Mouse (Mus musculus) forebrain, embryonic 16.5 days (tissue): ENCODE measurements around the gene Col4a3bp. TPM values are rescaled to one million over a fixed set of nuclear protein-coding genes. Genes with fewer than 3 reads are reported as not detected.

Experiments
- ATAC-seq: fragments of 200-750 bp; cut with Nextera tagmentation; 2 replicates; pipeline ENCODE4 v1.8.0; 2017; ENCODE audit warnings: mild to moderate bottlenecking, moderate library complexity
- H3K27ac ChIP-seq: fragments of 300-500 bp; sonication (generic); 2 replicates; pipeline ENCODE4 v1.5.1; 2014; ENCODE audit warnings: low read length, control low read depth
- H3K27me3 ChIP-seq: fragments of 300-500 bp; sonication (generic); replicated peaks from 2 replicates; pipeline ENCODE4 v1.6.1; 2014; ENCODE audit warnings: low read length; ENCODE audit not compliant: control insufficient read depth, insufficient read depth
- H3K36me3 ChIP-seq: fragments of 300-500 bp; sonication (generic); 2 replicates; pipeline ENCODE4 v1.6.1; 2014; ENCODE audit not compliant: control insufficient read depth, insufficient read depth
- H3K4me1 ChIP-seq: fragments of 300-500 bp; sonication (generic); replicated peaks from 2 replicates; pipeline ENCODE4 v1.6.1; 2014; ENCODE audit warnings: low read length; ENCODE audit not compliant: control insufficient read depth, insufficient read depth
- H3K4me2 ChIP-seq: fragments of 300-500 bp; sonication (generic); 2 replicates; pipeline ENCODE4 v1.6.1; 2014; ENCODE audit warnings: mild to moderate bottlenecking, low read length, control low read depth
- H3K4me3 ChIP-seq: fragments of 300-500 bp; sonication (generic); replicated peaks from 2 replicates; pipeline ENCODE4 v1.5.1; 2014; ENCODE audit warnings: mild to moderate bottlenecking, low read length, control low read depth
- H3K9ac ChIP-seq: fragments of 300-500 bp; sonication (generic); replicated peaks from 2 replicates; pipeline ENCODE4 v1.6.1; 2014; ENCODE audit warnings: low read depth, low read length, control low read depth
- H3K9me3 ChIP-seq: fragments of 300-500 bp; sonication (generic); 2 replicates; pipeline ENCODE4 v1.6.1; 2016; ENCODE audit warnings: low read length; ENCODE audit not compliant: control insufficient read depth
- WGBS: fragments of 180-500 bp; shearing (Covaris S2); extraction: QIAGEN DNeasy Blood & Tissue Kit; methylation state at CpG from one replicate; pipeline ENCODE4 v1.1.7; 2014; 5-methylcytosine and 5-hydroxymethylcytosine counted together
- polyA plus RNA-seq: library from polyadenylated mRNA; unstranded; fragments of >200 nt; fragmentation: Nextera tagmentation; extraction: Ambion mirVana; gene quantifications from 2 replicates; pipeline ENCODE4 v1.2.1, GENCODE M21; 2015

Col4a3bp gene
- polyA plus RNA-seq, 1 experiment from 2014 or later: 9.6 TPM

DNA sequence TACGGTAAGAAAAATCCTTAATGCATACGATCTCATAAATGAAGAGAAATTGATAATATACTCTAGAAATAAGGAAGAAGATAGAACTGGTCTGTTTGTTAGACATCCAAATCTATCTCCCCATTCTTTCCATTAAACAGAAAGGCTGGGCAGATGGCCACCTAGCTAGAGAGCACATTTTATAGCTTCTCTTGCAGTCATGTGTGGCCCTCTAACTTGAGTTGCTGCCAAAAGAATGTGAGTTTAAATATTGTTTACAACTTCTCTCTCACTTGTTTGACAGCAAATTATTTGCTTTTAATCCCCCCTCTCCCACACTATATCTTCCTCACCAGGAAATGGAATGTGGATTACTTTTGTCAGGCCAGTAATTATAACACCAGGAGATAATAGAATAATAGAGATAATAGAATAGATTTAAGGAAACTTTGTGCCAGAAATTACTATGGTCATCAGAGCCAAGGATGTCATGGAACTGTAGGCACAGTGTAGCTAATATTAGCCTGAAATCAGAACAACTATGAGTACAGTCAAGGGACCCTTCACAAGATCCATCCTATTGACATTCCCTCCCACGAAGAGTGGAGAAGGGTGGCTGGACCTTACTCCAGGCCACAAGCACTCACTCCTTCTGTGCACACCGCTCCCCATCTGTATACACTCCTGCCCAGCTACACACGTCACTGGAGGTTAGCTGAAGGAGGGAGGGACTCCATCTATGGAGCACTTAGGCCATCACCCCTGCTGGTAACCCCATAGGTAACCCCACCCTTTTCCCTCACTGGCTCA is 28.1 kb upstream of the Col4a3bp start:
- H3K9ac ChIP-seq: no peak overlapping the region
- H3K4me1 ChIP-seq: no peaks in the 10 kb centered on the region
- no peak for ATAC-seq
- 87% methylated on average over 5 of the region's 5 CpGs for WGBS
- H3K27me3 ChIP-seq: no peaks in the 10 kb centered on the region
- no peak overlapping the region for H3K27ac ChIP-seq
- H3K4me2 ChIP-seq: no peak overlapping the region
- H3K9me3 ChIP-seq: no peaks in the 10 kb centered on the region
- H3K36me3 ChIP-seq: no peaks in the 10 kb centered on the region
- H3K4me3 ChIP-seq: no peak overlapping the region

DNA sequence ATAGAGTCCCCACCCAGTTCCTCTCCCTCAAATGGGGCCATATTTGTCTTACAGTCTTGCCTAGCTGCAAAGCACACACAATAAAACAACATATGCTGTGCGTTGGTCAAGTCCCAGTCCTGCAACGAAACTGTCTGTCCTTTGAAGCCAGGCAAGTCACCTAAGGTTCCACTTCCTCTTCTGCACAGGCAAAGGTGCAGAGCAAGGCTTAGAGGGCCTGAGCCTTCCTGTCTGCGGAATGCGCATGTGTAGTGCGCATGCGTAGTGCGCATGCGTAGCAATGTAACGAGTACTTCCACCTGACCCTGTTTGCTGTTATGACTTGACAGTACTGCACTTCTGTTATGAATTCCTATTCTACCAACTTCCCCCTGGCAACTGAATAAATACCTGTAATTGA is 26.2 kb upstream of the Col4a3bp start:
- Histone ChIP-seq H3K4me2 (no peak overlapping the region), H3K4me1 (no peaks in the 10 kb centered on the region), H3K9ac (no peak overlapping the region), H3K9me3 (no peaks in the 10 kb centered on the region), H3K27me3 (no peaks in the 10 kb centered on the region), H3K4me3 (no peak overlapping the region), H3K36me3 (no peaks in the 10 kb centered on the region), H3K27ac (no peak overlapping the region)
- 93% methylated on average over 9 of the region's 9 CpGs for WGBS
- ATAC-seq: no peak

DNA sequence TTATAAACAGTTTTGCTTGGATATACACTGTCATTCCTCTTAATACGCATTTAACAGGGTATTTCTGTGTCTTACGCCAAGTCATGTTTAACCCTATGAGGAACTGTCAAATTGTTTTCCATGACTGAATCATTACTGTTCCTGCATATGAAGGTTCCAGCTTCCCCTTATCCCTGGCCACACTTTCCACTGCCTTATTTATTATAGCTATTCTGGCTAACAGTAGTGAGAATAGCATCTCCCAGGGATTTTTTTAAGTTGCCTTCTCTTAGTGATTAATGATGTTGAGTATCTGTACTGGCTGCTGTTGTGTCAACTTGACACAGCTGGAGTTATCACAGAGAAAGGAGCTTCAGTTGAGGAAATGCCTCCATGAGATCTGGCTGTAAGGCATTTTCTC is 25.1 kb upstream of the Col4a3bp start:
- H3K9me3 ChIP-seq: no peaks in the 10 kb centered on the region
- no peak overlapping the region for H3K27ac ChIP-seq
- no peaks in the 10 kb centered on the region for H3K36me3 ChIP-seq
- ATAC-seq: no peak
- H3K4me2 ChIP-seq: no peak overlapping the region
- no peaks in the 10 kb centered on the region for H3K4me1 ChIP-seq
- H3K27me3 ChIP-seq: no peaks in the 10 kb centered on the region
- no peak overlapping the region for H3K9ac ChIP-seq
- no peak overlapping the region for H3K4me3 ChIP-seq
- WGBS: 93% methylated on average over 2 of the region's 2 CpGs

DNA sequence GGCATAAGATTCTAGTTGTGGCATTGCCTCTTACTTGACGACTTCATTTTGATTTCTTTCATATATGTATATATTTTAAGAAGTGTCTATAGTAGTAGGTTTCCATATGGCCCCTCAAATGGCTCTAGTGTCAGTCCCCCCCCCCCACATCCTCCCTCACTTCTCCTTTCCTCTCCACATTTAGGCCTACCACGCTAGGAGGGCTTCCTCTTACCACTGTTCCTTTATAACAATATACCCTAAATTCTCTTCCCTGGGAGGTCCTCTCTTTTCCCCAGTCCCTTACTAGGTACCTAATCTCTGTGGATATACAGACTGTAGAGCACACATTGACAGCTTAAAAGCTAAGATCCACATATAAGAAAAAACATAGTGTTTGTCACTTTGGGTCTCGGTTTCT is 21.1 kb upstream of the Col4a3bp start:
- no peak overlapping the region for H3K27ac ChIP-seq
- no peak overlapping the region for H3K4me2 ChIP-seq
- H3K9ac ChIP-seq: no peak overlapping the region
- WGBS: 90% methylated on average over 3 of the region's 3 CpGs
- H3K4me1 ChIP-seq: no peaks in the 10 kb centered on the region
- H3K36me3 ChIP-seq: no peaks in the 10 kb centered on the region
- no peak overlapping the region for H3K4me3 ChIP-seq
- no peaks in the 10 kb centered on the region for H3K27me3 ChIP-seq
- H3K9me3 ChIP-seq: no peaks in the 10 kb centered on the region
- ATAC-seq: no peak

DNA sequence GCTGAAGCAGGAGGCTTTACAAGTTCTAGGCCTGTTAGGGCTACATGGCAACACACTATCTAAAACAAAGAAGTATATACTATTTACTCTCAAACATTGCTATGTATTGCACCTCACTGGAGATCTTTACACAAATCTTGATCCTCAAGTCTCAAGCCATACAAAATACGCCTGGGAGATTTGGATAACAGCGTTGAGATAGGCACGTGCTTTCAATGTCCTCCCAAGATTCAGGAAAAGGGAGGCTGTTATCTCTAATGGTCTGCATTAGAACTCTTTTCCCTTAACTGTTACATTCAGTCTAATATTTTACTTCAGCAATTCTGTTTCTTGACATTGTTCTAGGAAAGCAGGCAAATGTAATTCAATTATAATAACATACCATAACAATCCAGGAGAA is 15.4 kb upstream of the Col4a3bp start:
- Histone ChIP-seq H3K9me3 (no peaks in the 10 kb centered on the region), H3K27ac (no peak overlapping the region), H3K4me2 (no peak overlapping the region), H3K36me3 (no peaks in the 10 kb centered on the region), H3K9ac (no peak overlapping the region), H3K4me1 (no peaks in the 10 kb centered on the region; the same call in 1 of the 2 replicates), H3K27me3 (no peaks in the 10 kb centered on the region), H3K4me3 (no peak overlapping the region)
- 97% methylated on average over 3 of the region's 3 CpGs for WGBS
- ATAC-seq: no peak

- H3K36me3 ChIP-seq: no peaks in the 10 kb centered on the region
- H3K4me1 ChIP-seq: no peaks in the 10 kb centered on the region; the same call in 1 of the 2 replicates
- ATAC-seq: no peak
- H3K27ac ChIP-seq: no peak overlapping the region
- no peak overlapping the region for H3K4me2 ChIP-seq
- no peaks in the 10 kb centered on the region for H3K9me3 ChIP-seq
- 96% methylated on average over 11 of the region's 11 CpGs for WGBS
- H3K27me3 ChIP-seq: no peaks in the 10 kb centered on the region
- H3K4me3 ChIP-seq: no peak overlapping the region
- H3K9ac ChIP-seq: no peak overlapping the region
These were observed 14.6 kb upstream of the Col4a3bp start for GRCm38 (mm10) chr13:96527856-96528255.

DNA sequence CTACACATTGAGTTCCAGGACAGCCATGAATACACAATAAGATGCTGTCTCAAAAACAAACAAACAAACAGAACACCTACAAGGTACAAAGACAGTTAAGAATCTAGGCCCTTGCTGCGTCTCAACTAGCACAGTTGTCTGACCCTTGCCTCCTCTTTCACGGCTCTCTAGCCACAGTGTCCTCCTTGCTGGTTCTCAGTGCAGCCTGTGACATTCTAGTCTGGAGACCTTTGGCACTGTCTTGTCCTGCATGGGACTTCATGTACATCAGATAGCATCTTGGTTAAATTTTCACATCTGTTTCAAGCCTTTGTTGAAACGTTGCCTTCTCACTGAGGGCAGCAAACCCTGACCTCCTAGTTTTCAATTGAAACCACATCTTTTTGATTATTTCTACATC is 13.6 kb upstream of the Col4a3bp start:
- no peak overlapping the region for H3K4me3 ChIP-seq
- 91% methylated on average over 3 of the region's 3 CpGs for WGBS
- no peaks in the 10 kb centered on the region for H3K27me3 ChIP-seq
- H3K4me2 ChIP-seq: no peak overlapping the region
- ATAC-seq: no peak
- no peak overlapping the region for H3K9ac ChIP-seq
- no peaks in the 10 kb centered on the region for H3K36me3 ChIP-seq
- H3K27ac ChIP-seq: no peak overlapping the region
- no peaks in the 10 kb centered on the region for H3K9me3 ChIP-seq
- H3K4me1 ChIP-seq: no peaks in the 10 kb centered on the region; the same call in 1 of the 2 replicates

DNA sequence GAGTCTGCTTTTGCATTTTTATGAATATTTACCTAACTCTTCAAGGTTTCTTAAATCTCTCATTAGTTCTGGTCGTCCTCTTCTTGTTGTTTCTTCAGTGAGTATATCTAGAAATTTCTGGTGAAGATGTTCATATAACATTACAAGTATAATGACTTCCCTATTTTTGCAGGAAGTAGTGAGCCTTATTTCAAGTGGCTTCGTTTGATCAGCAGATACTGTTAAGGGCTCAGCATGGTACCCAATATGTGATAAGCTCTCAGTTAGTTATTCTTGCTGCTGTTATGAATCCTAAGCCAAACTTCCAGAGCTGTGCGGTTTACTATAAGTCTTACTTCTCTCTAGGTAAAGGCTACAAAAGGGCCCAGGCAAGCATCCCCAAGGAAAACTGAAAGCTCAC is 12.9 kb upstream of the Col4a3bp start:
- no peak overlapping the region for H3K27ac ChIP-seq
- no peaks in the 10 kb centered on the region for H3K36me3 ChIP-seq
- H3K4me3 ChIP-seq: no peak overlapping the region
- H3K9ac ChIP-seq: no peak overlapping the region
- H3K9me3 ChIP-seq: no peaks in the 10 kb centered on the region
- H3K4me2 ChIP-seq: no peak overlapping the region
- no peaks in the 10 kb centered on the region; the same call in 1 of the 2 replicates for H3K4me1 ChIP-seq
- no peak for ATAC-seq
- 91% methylated on average over 3 of the region's 3 CpGs for WGBS
- H3K27me3 ChIP-seq: no peaks in the 10 kb centered on the region

DNA sequence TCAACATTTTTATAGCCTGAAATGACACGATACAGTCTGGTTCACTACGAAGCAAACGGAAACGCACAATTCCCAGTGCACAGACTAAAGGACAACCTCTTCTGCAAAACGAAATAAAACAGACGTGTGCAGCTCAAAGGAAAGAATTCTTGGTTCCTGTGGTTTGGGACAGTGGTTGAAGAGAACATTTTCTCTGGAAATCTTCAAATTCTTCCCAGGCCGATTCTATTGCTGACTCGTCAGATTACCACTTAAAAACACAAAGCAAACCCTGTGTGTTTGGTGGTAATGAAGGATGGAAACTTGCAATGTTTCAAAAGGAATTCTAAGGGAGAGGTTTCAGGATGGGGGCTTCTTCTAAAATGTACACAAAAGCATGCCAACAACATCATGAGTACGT is 12.4 kb upstream of the Col4a3bp start:
- no peaks in the 10 kb centered on the region; the same call in 1 of the 2 replicates for H3K4me1 ChIP-seq
- no peak for ATAC-seq
- no peaks in the 10 kb centered on the region for H3K27me3 ChIP-seq
- no peak overlapping the region for H3K27ac ChIP-seq
- H3K4me2 ChIP-seq: no peak overlapping the region
- H3K9ac ChIP-seq: no peak overlapping the region
- H3K4me3 ChIP-seq: no peak overlapping the region
- H3K36me3 ChIP-seq: no peaks in the 10 kb centered on the region
- H3K9me3 ChIP-seq: no peaks in the 10 kb centered on the region
- 96% methylated on average over 9 of the region's 9 CpGs for WGBS

- Histone ChIP-seq H3K9me3 (no peaks in the 10 kb centered on the region), H3K9ac (no peak overlapping the region), H3K4me3 (no peak overlapping the region), H3K27me3 (no peaks in the 10 kb centered on the region), H3K27ac (no peak overlapping the region), H3K4me1 (no peaks in the 10 kb centered on the region; the same call in 1 of the 2 replicates), H3K4me2 (no peak overlapping the region), H3K36me3 (no peaks in the 10 kb centered on the region)
- 83% methylated on average over 6 of the region's 6 CpGs for WGBS
- ATAC-seq: no peak
These were observed 10.2 kb upstream of the Col4a3bp start for GRCm38 (mm10) chr13:96532176-96532575.
